Mouse (Mus musculus): ENCODE data around the gene Slc6a21.

GRCm38 (mm10) chr7:45309455-45309854, 32.1 kb downstream of the Slc6a21 start:
- TF ChIP-seq CTCF (conservative IDR thresholded peaks at IDR 0.05; ENCODE audit: low read length) = peak; percentile 68
- no peak for TF ChIP-seq NANOG (IDR thresholded peaks at IDR 0.05; ENCODE audit: borderline replicate concordance, low read length)
- no peak for TF ChIP-seq POU5F1 (IDR thresholded peaks at IDR 0.05; ENCODE audit: borderline replicate concordance, low read length)
